Mouse (Mus musculus) MN1 (cell line): Measurements from ENCODE around the gene Acad11.

Experiments
- DNase-seq: peaks from one replicate; pipeline ENCODE4 v3.0.0-alpha.2; 2016; ENCODE audit warnings: low spot score

Acad11 gene

GRCm38 (mm10) chr9:104080038-104080437 lies 16.9 kb downstream of the Acad11 start:
- no peak for DNase-seq

- DNase-seq = peak; percentile 37
Observed at GRCm38 (mm10) chr9:104085730-104086429, 22.7 kb downstream of the Acad11 start.

GRCm38 (mm10) chr9:104088555-104088954 lies 25.4 kb downstream of the Acad11 start:
- DNase-seq = peak; percentile 20

GRCm38 (mm10) chr9:104092945-104093344 lies 29.8 kb downstream of the Acad11 start:
- no peak for DNase-seq

- DNase-seq = no peak
Observed at GRCm38 (mm10) chr9:104098256-104098655, 35.1 kb downstream of the Acad11 start.

GRCm38 (mm10) chr9:104099060-104099459 lies 35.9 kb downstream of the Acad11 start:
- DNase-seq = no peak

GRCm38 (mm10) chr9:104100822-104101221 lies 37.6 kb downstream of the Acad11 start:
- DNase-seq = no peak

GRCm38 (mm10) chr9:104101458-104101857 lies 38.3 kb downstream of the Acad11 start:
- DNase-seq = no peak

- no peak for DNase-seq
Observed at GRCm38 (mm10) chr9:104102301-104102700, 39.1 kb downstream of the Acad11 start.

GRCm38 (mm10) chr9:104102901-104103300 lies 39.7 kb downstream of the Acad11 start:
- no peak for DNase-seq

- no peak for DNase-seq
Observed at GRCm38 (mm10) chr9:104104986-104105385, 41.8 kb downstream of the Acad11 start.

- DNase-seq = no peak
Observed at GRCm38 (mm10) chr9:104106930-104107329, 43.8 kb downstream of the Acad11 start.

- no peak for DNase-seq
Observed at GRCm38 (mm10) chr9:104107482-104107881, 44.3 kb downstream of the Acad11 start.

GRCm38 (mm10) chr9:104108571-104109143 lies 45.5 kb downstream of the Acad11 start:
- DNase-seq = no peak

- DNase-seq = no peak
Observed at GRCm38 (mm10) chr9:104109151-104109550, 46.0 kb downstream of the Acad11 start.

- no peak for DNase-seq
Observed at GRCm38 (mm10) chr9:104123101-104123500, 59.9 kb downstream of the Acad11 start.

GRCm38 (mm10) chr9:104123622-104124021 lies 60.4 kb downstream of the Acad11 start:
- peak; percentile 66 for DNase-seq

- DNase-seq = no peak
Observed at GRCm38 (mm10) chr9:104126833-104127232, 63.7 kb downstream of the Acad11 start, which contains the start of gene Ackr4. TSS of gene Ackr4 (minus strand) at chr9:104126933.

- no peak for DNase-seq
Observed at GRCm38 (mm10) chr9:104128110-104128509, 64.9 kb downstream of the Acad11 start.

GRCm38 (mm10) chr9:104130141-104130755 lies 67.1 kb downstream of the Acad11 start:
- no peak for DNase-seq

- no peak for DNase-seq
Observed at GRCm38 (mm10) chr9:104140351-104140750, 77.2 kb downstream of the Acad11 start.

- DNase-seq = no peak
Observed at GRCm38 (mm10) chr9:104142805-104143204, 79.6 kb downstream of the Acad11 start.

- DNase-seq = no peak
Observed at GRCm38 (mm10) chr9:104144314-104144996, 81.3 kb downstream of the Acad11 start.
